Mouse (Mus musculus) ES-E14 (cell line): Measurements from ENCODE around the gene Klhdc3. TPM values are rescaled to one million over a fixed set of nuclear protein-coding genes. Genes with fewer than 3 reads are reported as not detected.

Source experiments
- DNase-seq: peaks from one replicate; pipeline ENCODE4 v3.0.0-alpha.2; 2013; ENCODE audit warnings: low read depth, low spot score
- H3K27ac ChIP-seq: 2 replicates; pipeline ENCODE4 v1.5.1; 2012; ENCODE audit warnings: low read depth, mild to moderate bottlenecking, low read length, moderate library complexity, mixed read lengths; ENCODE audit not compliant: poor library complexity, insufficient read depth, severe bottlenecking
- H3K36me3 ChIP-seq: 2 replicates; pipeline ENCODE4 v1.6.1; 2012; ENCODE audit warnings: mild to moderate bottlenecking, low read length, moderate library complexity, mixed read lengths; ENCODE audit not compliant: control insufficient read depth, poor library complexity, insufficient read depth, severe bottlenecking
- H3K4me1 ChIP-seq, 2 experiments: fragments of 150-350 bp in 1 of 2; sonication (generic) in 1 of 2; 2 replicates each; pipeline ENCODE4 v1.6.1; 2012; ENCODE audit warnings: low read length in 2 of 2, mild to moderate bottlenecking in 1 of 2, mixed read lengths in 1 of 2; ENCODE audit not compliant: control insufficient read depth in 2 of 2, insufficient read depth in 2 of 2, poor library complexity in 1 of 2
- H3K4me3 ChIP-seq, 2 experiments: fragments of 150-350 bp in 1 of 2; sonication (generic) in 1 of 2; 2 replicates each; pipeline ENCODE4 v1.5.1; 2012; ENCODE audit warnings: low read length in 2 of 2, low read depth in 1 of 2, mild to moderate bottlenecking in 1 of 2, mixed read lengths in 1 of 2; ENCODE audit not compliant: insufficient read depth in 1 of 2, poor library complexity in 1 of 2, severe bottlenecking in 1 of 2
- H3K9ac ChIP-seq: 2 replicates; pipeline ENCODE4 v1.6.1; 2012; ENCODE audit warnings: low read depth, mild to moderate bottlenecking, low read length, mixed read lengths; ENCODE audit not compliant: poor library complexity, insufficient read depth, severe bottlenecking
- H3K9me3 ChIP-seq: fragments of 150-350 bp; sonication (generic); 2 replicates; pipeline ENCODE4 v1.6.1; 2012; ENCODE audit warnings: low read depth, mild to moderate bottlenecking, low read length; ENCODE audit not compliant: control insufficient read depth, insufficient read depth
- CHD2 ChIP-seq: IDR thresholded peaks from 2 replicates; pipeline ENCODE4 v1.6.1; 2014; ENCODE audit warnings: mild to moderate bottlenecking, low read depth, low read length, inconsistent platforms
- HCFC1 ChIP-seq: IDR thresholded peaks from 2 replicates; pipeline ENCODE4 v1.6.1; 2012; ENCODE audit warnings: low read length, inconsistent platforms, borderline replicate concordance; ENCODE audit not compliant: insufficient read depth
- MAFK ChIP-seq: IDR thresholded peaks from 2 replicates; pipeline ENCODE4 v1.6.1; 2014; ENCODE audit warnings: mild to moderate bottlenecking, low read depth, low read length, inconsistent platforms; ENCODE audit not compliant: insufficient read depth
- ZC3H11A ChIP-seq: IDR thresholded peaks from 2 replicates; pipeline ENCODE4 v1.6.1; 2012; ENCODE audit warnings: low read depth, mild to moderate bottlenecking, inconsistent platforms, low read length, borderline replicate concordance
- ZNF384 ChIP-seq: IDR thresholded peaks from 2 replicates; pipeline ENCODE4 v1.6.1; 2012; ENCODE audit warnings: low read depth, low read length, inconsistent platforms
- in situ Hi-C, 2 experiments: fragments of 600-800 bp; cut with MboI; formaldehyde crosslinking; loops; one replicate each; pipeline ENCODE4 v1.15.1; 2025; ENCODE audit warnings: low sequenced_read_pairs in 2 of 2, inconsistent platforms in 1 of 2; ENCODE audit not compliant: unreplicated experiment in 2 of 2
- total RNA-seq: library from RNA; depleted of rRNA; stranded (reverse); fragments of 300-350 nt; gene quantifications from 2 replicates; pipeline ENCODE4 v1.2.3, GENCODE M21; 2012

The Klhdc3 gene
- total RNA-seq, 1 experiment: 65.1 TPM

- H3K27ac ChIP-seq: no peak overlapping the region; the same call in 1 of the 2 replicates
- peaks cover 31% of the 10 kb centered on the region for H3K36me3 ChIP-seq
- in situ Hi-C loops: no loop called here
Measured at GRCm38 (mm10) chr17:46669911-46670310, 10.8 kb downstream of the Klhdc3 start.

GRCm38 (mm10) chr17:46667712-46668111 is 13.0 kb downstream of the Klhdc3 start:
- TF ChIP-seq MAFK (no peak), ZNF384 (no peak), CHD2 (no peak), ZC3H11A (no peak), HCFC1 (no peak)
- Histone ChIP-seq H3K4me1 (peaks cover 4 to 10% of the 10 kb centered on the region in 2 experiments; a peak in 3 of 4 replicates), H3K9ac (no peak overlapping the region), H3K27ac (no peak overlapping the region), H3K4me3 (no peak overlapping the region), H3K36me3 (peaks cover 47% of the 10 kb centered on the region), H3K9me3 (no peaks in the 10 kb centered on the region)
- DNase-seq: no peak
- in situ Hi-C loops: no loop called here

More at GRCm38 (mm10) chr17:46669911-46670310, 10.8 kb downstream of the Klhdc3 start:
- Histone ChIP-seq H3K4me1 (peaks cover 4 to 11% of the 10 kb centered on the region in 2 experiments; a peak in 3 of 4 replicates), H3K4me3 (no peak overlapping the region), H3K9ac (no peak overlapping the region), H3K9me3 (no peaks in the 10 kb centered on the region)
- TF ChIP-seq ZC3H11A (no peak), CHD2 (no peak), HCFC1 (no peak), MAFK (no peak)
- DNase-seq: no peak

GRCm38 (mm10) chr17:46662730-46663129 is 18.0 kb downstream of the Klhdc3 start:
- H3K27ac ChIP-seq: no peak overlapping the region
- no peaks in the 10 kb centered on the region for H3K9me3 ChIP-seq
- H3K4me1 ChIP-seq: peaks cover 0 to 7% of the 10 kb centered on the region in 2 experiments; a peak in 2 of 4 replicates
- TF ChIP-seq ZC3H11A: no peak
- TF ChIP-seq CHD2: no peak
- TF ChIP-seq MAFK: no peak
- no peak for TF ChIP-seq ZNF384
- no peak for TF ChIP-seq HCFC1
- peaks cover 58% of the 10 kb centered on the region for H3K36me3 ChIP-seq
- H3K4me3 ChIP-seq: no peak overlapping the region
- in situ Hi-C loops: no loop called here
- H3K9ac ChIP-seq: no peak overlapping the region
- DNase-seq: no peak

GRCm38 (mm10) chr17:46661981-46662380 is 18.7 kb downstream of the Klhdc3 start:
- DNase-seq: no peak
- in situ Hi-C loops: no loop called here
- no peak for TF ChIP-seq ZNF384
- no peak for TF ChIP-seq MAFK
- TF ChIP-seq CHD2: no peak
- no peak for TF ChIP-seq HCFC1
- no peak for TF ChIP-seq ZC3H11A
- no peak overlapping the region for H3K4me3 ChIP-seq
- H3K9ac ChIP-seq: no peak overlapping the region
- no peaks in the 10 kb centered on the region for H3K9me3 ChIP-seq
- peaks cover 60% of the 10 kb centered on the region for H3K36me3 ChIP-seq
- H3K27ac ChIP-seq: no peak overlapping the region
- H3K4me1 ChIP-seq: peaks cover 0 to 7% of the 10 kb centered on the region in 2 experiments; a peak in 1 of 4 replicates
